Mouse (Mus musculus): ENCODE data around the gene P2rx3.

- TF ChIP-seq USF1 (IDR thresholded peaks at IDR 0.05; ENCODE audit: low read depth) (no peak), CTCF (IDR thresholded peaks at IDR 0.05; ENCODE audit: control insufficient read depth, insufficient read depth, insufficient read length) (no peak)
These were observed 13.5 kb upstream of the P2rx3 start for GRCm38 (mm10) chr2:85050746-85051145.

All from C2C12 (cell line).